Mouse (Mus musculus) myocyte (in vitro differentiated cells): ENCODE results near the gene Ltb4r2.

Experiments used
- CEBPB ChIP-seq: IDR thresholded peaks from 2 replicates; pipeline ENCODE4 v1.6.1; 2011; ENCODE audit warnings: mild to moderate bottlenecking, moderate library complexity; ENCODE audit not compliant: poor library complexity, insufficient read depth, severe bottlenecking
- MYOD1 ChIP-seq, 3 experiments: IDR thresholded peaks; one replicate each; pipeline ENCODE4 v1.6.1; 2011; ENCODE audit warnings: control low read depth in 2 of 3, low read depth in 2 of 3, mild to moderate bottlenecking in 2 of 3, moderate library complexity in 1 of 3; ENCODE audit not compliant: insufficient read length in 2 of 3, control insufficient read depth in 1 of 3
- POLR2A ChIP-seq: IDR thresholded peaks from one replicate; pipeline ENCODE4 v1.6.1; 2011; ENCODE audit warnings: low read depth, mild to moderate bottlenecking, control low read depth, moderate library complexity; ENCODE audit not compliant: insufficient read length
- TCF12 ChIP-seq: IDR thresholded peaks from one replicate; pipeline ENCODE4 v1.6.1; 2011; ENCODE audit warnings: mild to moderate bottlenecking, control low read depth; ENCODE audit not compliant: poor library complexity, insufficient read depth, severe bottlenecking
- USF1 ChIP-seq: IDR thresholded peaks from one replicate; pipeline ENCODE4 v1.6.1; 2011; ENCODE audit warnings: low read depth, mild to moderate bottlenecking, control low read depth, moderate library complexity

GRCm38 (mm10) chr14:55793946-55794345 is 32.7 kb downstream of the Ltb4r2 start:
- TF ChIP-seq CEBPB = no peak
- TF ChIP-seq POLR2A = no peak
- no peak for TF ChIP-seq TCF12
- TF ChIP-seq MYOD1 (IDR thresholded peaks at IDR 0.05; ENCODE audit: control insufficient read depth in 1 of 3, insufficient read length in 2 of 3, low read depth in 2 of 3) = no peak
- no peak for TF ChIP-seq USF1
